Mouse (Mus musculus) cerebellum, adult 2 months (tissue): ENCODE results near the gene Pdia5. TPM values are rescaled to one million over a fixed set of nuclear protein-coding genes. Genes with fewer than 3 reads are reported as not detected.

ENCODE experiments used
- DNase-seq, 2 experiments: peaks; one replicate each; pipeline ENCODE4 v3.0.0; 2021
- H3K27ac ChIP-seq: fragments of 200-500 bp; 2 replicates; pipeline ENCODE4 v1.5.1; 2012; ENCODE audit warnings: low read length, control low read depth, inconsistent platforms; ENCODE audit not compliant: insufficient read depth
- H3K27me3 ChIP-seq: fragments of 200-500 bp; 2 replicates; pipeline ENCODE4 v1.6.1; 2012; ENCODE audit warnings: inconsistent platforms, mild to moderate bottlenecking, low read length, moderate library complexity; ENCODE audit not compliant: control insufficient read depth, insufficient read depth
- H3K4me1 ChIP-seq: fragments of 200-500 bp; 2 replicates; pipeline ENCODE4 v1.6.1; 2011; ENCODE audit warnings: low read length; ENCODE audit not compliant: control insufficient read depth, insufficient read depth
- H3K4me3 ChIP-seq: fragments of 200-500 bp; replicated peaks from 2 replicates; pipeline ENCODE3; 2011; ENCODE audit warnings: mild to moderate bottlenecking, low read depth, low read length, control low read depth; ENCODE audit not compliant: insufficient read depth
- CTCF ChIP-seq: fragments of 200-500 bp; IDR thresholded peaks from 2 replicates; pipeline ENCODE4 v1.5.1; 2011; ENCODE audit warnings: low read depth, mild to moderate bottlenecking, control low read depth, low read length, moderate library complexity, borderline replicate concordance; ENCODE audit not compliant: insufficient read depth
- POLR2A ChIP-seq: fragments of 200-500 bp; IDR thresholded peaks from 2 replicates; pipeline ENCODE4 v1.6.1; 2011; ENCODE audit warnings: low read length, control low read depth, borderline replicate concordance; ENCODE audit not compliant: insufficient read depth
- WGBS: fragments of 180-500 bp; shearing (Covaris S2); methylation state at CpG from one replicate; pipeline ENCODE4 v1.1.7; 2018; 5-methylcytosine and 5-hydroxymethylcytosine counted together
- polyA plus RNA-seq: library from polyadenylated mRNA; depleted of rRNA; stranded (reverse); fragments of >200 nt; gene quantifications from 2 replicates; pipeline ENCODE4 v1.2.3, GENCODE M21; 2012

Gene Pdia5
- polyA plus RNA-seq, 1 experiment: 3.4 TPM

GRCm38 (mm10) chr16:35515977-35516612 is 25.4 kb upstream of the Pdia5 start:
- Histone ChIP-seq H3K27me3 (no peaks in the 10 kb centered on the region), H3K4me3 (no peak overlapping the region), H3K27ac (no peak overlapping the region), H3K4me1 (no peaks in the 10 kb centered on the region)
- 65% methylated on average over 21 of the region's 21 CpGs for WGBS
- TF ChIP-seq CTCF (no peak), POLR2A (no peak)
- DNase-seq: no peak

GRCm38 (mm10) chr16:35509331-35510070 is 18.8 kb upstream of the Pdia5 start:
- Histone ChIP-seq H3K27me3 (no peaks in the 10 kb centered on the region; the same call in 1 of the 2 replicates), H3K4me1 (no peaks in the 10 kb centered on the region), H3K27ac (no peak overlapping the region), H3K4me3 (no peak overlapping the region)
- 65% methylated on average over 11 of the region's 11 CpGs for WGBS
- no peak for DNase-seq
- no peak for TF ChIP-seq CTCF
- TF ChIP-seq POLR2A: no peak

- Histone ChIP-seq H3K27ac (no peak overlapping the region), H3K4me1 (no peaks in the 10 kb centered on the region), H3K4me3 (no peak overlapping the region), H3K27me3 (no peaks in the 10 kb centered on the region; the same call in 1 of the 2 replicates)
- no peak for DNase-seq
- 81% methylated on average over 6 of the region's 6 CpGs for WGBS
- TF ChIP-seq CTCF (no peak), POLR2A (no peak)
These were observed 17.9 kb upstream of the Pdia5 start for GRCm38 (mm10) chr16:35508581-35508980.

GRCm38 (mm10) chr16:35505786-35506185 is 15.1 kb upstream of the Pdia5 start:
- no peaks in the 10 kb centered on the region; the same call in 1 of the 2 replicates for H3K4me1 ChIP-seq
- 90% methylated on average over 4 of the region's 4 CpGs for WGBS
- TF ChIP-seq POLR2A (no peak), CTCF (no peak)
- DNase-seq: no peak
- H3K4me3 ChIP-seq: no peak overlapping the region
- H3K27ac ChIP-seq: no peak overlapping the region
- H3K27me3 ChIP-seq: no peaks in the 10 kb centered on the region; the same call in 1 of the 2 replicates

- TF ChIP-seq CTCF (no peak), POLR2A (no peak)
- Histone ChIP-seq H3K4me1 (no peaks in the 10 kb centered on the region; the same call in 1 of the 2 replicates), H3K4me3 (no peak overlapping the region), H3K27me3 (no peaks in the 10 kb centered on the region; the same call in 1 of the 2 replicates), H3K27ac (no peak overlapping the region)
- no peak for DNase-seq
- WGBS: 92% methylated on average over 8 of the region's 8 CpGs
These were observed 13.6 kb upstream of the Pdia5 start for GRCm38 (mm10) chr16:35504266-35504665.

- no peak for DNase-seq
- 33% methylated on average over 11 of the region's 11 CpGs for WGBS
These were observed 11.8 kb upstream of the Pdia5 start for GRCm38 (mm10) chr16:35502456-35502855.

GRCm38 (mm10) chr16:35501106-35501760 is 10.6 kb upstream of the Pdia5 start:
- WGBS: 68% methylated on average over 4 of the region's 4 CpGs
- H3K4me3 ChIP-seq: no peak overlapping the region
- no peak for DNase-seq
- H3K4me1 ChIP-seq: no peaks in the 10 kb centered on the region; the same call in 1 of the 2 replicates
- TF ChIP-seq CTCF (no peak), POLR2A (no peak)
- H3K27ac ChIP-seq: no peak overlapping the region
- no peaks in the 10 kb centered on the region for H3K27me3 ChIP-seq

More at GRCm38 (mm10) chr16:35502456-35502855, 11.8 kb upstream of the Pdia5 start:
- no peak for TF ChIP-seq POLR2A
- no peak for TF ChIP-seq CTCF
- Histone ChIP-seq H3K4me1 (no peaks in the 10 kb centered on the region; the same call in 1 of the 2 replicates), H3K4me3 (no peak overlapping the region), H3K27ac (no peak overlapping the region), H3K27me3 (no peaks in the 10 kb centered on the region; the same call in 1 of the 2 replicates)
